Mouse (Mus musculus) brown adipose tissue, adult 24 weeks (tissue): ENCODE results near the gene Srcin1. TPM values are rescaled to one million over a fixed set of nuclear protein-coding genes. Genes with fewer than 3 reads are reported as not detected.

Experiments used
- H3K27ac ChIP-seq: fragments of 200-500 bp; replicated peaks from 2 replicates; pipeline ENCODE4 v1.5.1; 2012; ENCODE audit warnings: low read depth, mild to moderate bottlenecking, low read length
- H3K4me1 ChIP-seq: fragments of 200-500 bp; 2 replicates; pipeline ENCODE4 v1.6.1; 2012; ENCODE audit warnings: low read length, mixed read lengths; ENCODE audit not compliant: control insufficient read depth, insufficient read depth, insufficient read length
- H3K4me3 ChIP-seq: fragments of 200-500 bp; 2 replicates; pipeline ENCODE4 v1.5.1; 2012; ENCODE audit warnings: low read depth, mild to moderate bottlenecking, low read length, moderate library complexity; ENCODE audit not compliant: insufficient read depth
- polyA plus RNA-seq: library from polyadenylated mRNA; stranded (reverse); fragments of >200 nt; gene quantifications from 2 replicates; pipeline ENCODE4 v1.2.4, GENCODE M21; 2012; ENCODE audit not compliant: missing spikeins, insufficient read depth, insufficient read length

The Srcin1 gene
- 0.21 and 0.32 TPM in 2 replicates for polyA plus RNA-seq

- no peaks in the 10 kb centered on the region; the same call in 1 of the 2 replicates for H3K4me1 ChIP-seq
- H3K27ac ChIP-seq: no peak within 1 kb of the TSS
- H3K4me3 ChIP-seq: peak within 1 kb of the TSS; percentile 58
These were observed at the start of gene Srcin1 for GRCm38 (mm10) chr11:97576136-97576906. Gene Srcin1, minus strand, starts transcription at chr11:97576186.

DNA sequence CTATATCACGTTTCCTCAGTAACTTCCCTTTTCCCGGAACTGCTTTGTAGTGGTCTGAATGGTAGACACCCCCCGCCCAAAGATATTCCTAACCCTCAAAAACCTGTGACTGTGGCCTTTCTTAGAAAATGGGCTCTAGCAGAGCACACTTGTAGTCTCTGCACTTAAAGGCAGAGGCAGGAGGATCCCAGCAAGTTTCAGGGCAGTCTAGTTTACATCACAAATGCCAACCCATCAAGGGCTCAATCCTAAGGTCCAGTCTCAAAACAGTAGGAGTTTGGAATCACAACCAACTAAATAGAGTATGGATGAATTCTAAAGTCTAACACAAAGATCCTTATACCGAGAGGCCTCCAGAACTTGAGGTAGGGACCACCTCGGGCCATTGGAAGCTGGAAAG lies 49.6 kb upstream of the Srcin1 start:
- no peak overlapping the region for H3K4me3 ChIP-seq
- no peak overlapping the region for H3K27ac ChIP-seq
- H3K4me1 ChIP-seq: no peaks in the 10 kb centered on the region; the same call in 1 of the 2 replicates

- no peak overlapping the region for H3K4me3 ChIP-seq
- no peak overlapping the region for H3K27ac ChIP-seq
- no peaks in the 10 kb centered on the region for H3K4me1 ChIP-seq
These were observed 47.2 kb upstream of the Srcin1 start for GRCm38 (mm10) chr11:97623166-97623565.

DNA sequence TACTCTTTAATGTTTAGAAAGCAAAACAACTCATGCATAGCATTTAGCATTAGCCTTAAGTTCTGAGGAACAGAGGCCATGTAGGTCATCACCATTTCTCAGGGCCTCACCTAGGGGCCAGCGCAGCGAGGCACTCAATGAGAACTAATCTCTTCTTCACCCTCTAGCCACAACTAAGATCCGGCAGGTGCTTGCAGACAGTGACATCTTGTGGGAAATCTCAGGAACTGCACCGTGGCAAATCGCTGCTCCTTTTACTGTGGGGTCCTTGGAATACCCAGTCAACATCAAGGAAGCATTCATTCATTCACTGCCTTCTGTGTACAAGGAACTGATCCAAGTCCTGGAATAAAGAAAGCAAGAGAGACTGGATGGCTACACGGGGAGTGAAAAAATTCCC lies 46.5 kb upstream of the Srcin1 start:
- no peak overlapping the region for H3K27ac ChIP-seq
- H3K4me3 ChIP-seq: no peak overlapping the region
- H3K4me1 ChIP-seq: no peaks in the 10 kb centered on the region

DNA sequence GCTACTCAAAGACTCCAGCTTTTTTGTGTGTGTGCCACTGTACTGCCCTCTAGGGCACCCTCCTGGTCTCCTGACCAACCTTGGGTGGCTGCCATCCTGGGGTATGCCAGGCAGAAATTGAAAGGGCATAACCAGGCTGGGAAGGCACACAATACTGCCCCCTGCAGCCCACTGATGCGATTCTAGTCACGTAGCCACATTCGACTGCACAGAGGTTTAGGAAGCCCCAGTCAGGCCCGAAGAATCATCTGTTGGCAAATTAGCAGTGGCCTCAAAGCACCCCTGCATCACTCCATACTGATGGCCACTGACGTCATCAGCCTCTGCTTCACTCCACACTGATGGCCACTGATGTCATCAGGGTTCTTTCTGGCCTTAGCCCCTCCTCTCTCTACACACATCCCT lies 43.4 kb upstream of the Srcin1 start:
- no peak overlapping the region for H3K4me3 ChIP-seq

DNA sequence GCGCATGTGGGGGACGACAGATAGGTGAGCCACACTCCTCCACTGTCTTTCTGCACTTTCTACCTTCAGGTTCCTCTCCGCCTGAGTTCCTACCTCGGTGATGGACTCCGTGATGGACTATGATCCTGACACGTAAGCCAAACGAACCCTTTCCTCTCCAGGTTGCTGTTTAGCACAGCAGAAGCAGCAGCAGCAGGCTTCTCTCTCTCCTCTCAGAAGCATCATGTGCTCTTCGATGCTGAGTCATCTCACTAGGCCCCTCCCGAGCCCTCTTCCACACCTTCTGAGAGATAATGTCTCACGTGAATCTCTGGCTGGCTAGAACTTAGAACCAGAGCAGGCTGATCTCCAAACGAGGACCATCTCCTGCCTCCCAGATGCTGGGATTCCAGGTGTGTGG lies 42.4 kb upstream of the Srcin1 start:
- H3K4me1 ChIP-seq: no peaks in the 10 kb centered on the region
- H3K4me3 ChIP-seq: no peak overlapping the region
- H3K27ac ChIP-seq: no peak overlapping the region

More for the DNA sequence above, 43.4 kb upstream of the Srcin1 start:
- Histone ChIP-seq H3K4me1 (no peaks in the 10 kb centered on the region), H3K27ac (no peak overlapping the region)

- Histone ChIP-seq H3K27ac (no peak overlapping the region), H3K4me1 (no peaks in the 10 kb centered on the region), H3K4me3 (no peak overlapping the region)
These were observed 39.3 kb upstream of the Srcin1 start for GRCm38 (mm10) chr11:97615276-97615675.

- H3K27ac ChIP-seq: no peak overlapping the region
- H3K4me3 ChIP-seq: no peak overlapping the region
- H3K4me1 ChIP-seq: no peaks in the 10 kb centered on the region
These were observed 35.1 kb upstream of the Srcin1 start for GRCm38 (mm10) chr11:97611076-97611475.

- Histone ChIP-seq H3K27ac (no peak overlapping the region), H3K4me1 (no peaks in the 10 kb centered on the region), H3K4me3 (no peak overlapping the region)
These were observed 33.8 kb upstream of the Srcin1 start for GRCm38 (mm10) chr11:97609743-97610142.

GRCm38 (mm10) chr11:97608933-97609332 lies 32.9 kb upstream of the Srcin1 start:
- no peak overlapping the region for H3K4me3 ChIP-seq
- H3K27ac ChIP-seq: no peak overlapping the region
- H3K4me1 ChIP-seq: no peaks in the 10 kb centered on the region

DNA sequence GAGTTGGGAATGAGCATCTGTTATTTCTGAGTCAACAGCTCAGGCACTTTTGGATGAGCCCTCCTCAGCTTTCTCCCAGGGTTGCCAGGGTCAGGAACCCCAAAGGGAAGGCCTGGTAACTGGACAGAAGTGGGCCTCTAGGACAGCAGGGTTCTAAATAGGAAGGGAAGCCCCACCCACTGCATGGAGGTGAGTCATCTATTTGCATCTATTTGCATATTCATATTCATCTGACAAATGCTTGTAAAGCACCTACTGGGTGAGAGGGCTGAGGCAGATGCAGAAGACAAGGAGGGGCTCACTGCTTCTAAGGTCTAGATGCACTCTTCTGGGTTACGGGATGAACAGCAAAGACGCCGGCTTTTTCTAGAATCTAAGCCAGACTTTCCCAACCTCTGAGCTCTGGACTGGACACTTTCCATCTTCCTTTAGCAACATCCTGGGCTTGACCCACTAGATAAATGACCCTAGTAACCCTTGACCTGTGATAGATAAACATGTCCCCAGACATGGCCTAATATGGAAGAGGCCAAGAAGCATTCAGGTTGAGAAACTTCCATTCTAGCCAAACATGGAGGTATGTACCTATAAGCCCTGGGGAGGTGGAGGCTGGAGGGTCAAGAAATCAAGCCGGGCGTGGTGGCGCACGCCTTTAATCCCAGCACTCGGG lies 31.2 kb upstream of the Srcin1 start:
- no peaks in the 10 kb centered on the region for H3K4me1 ChIP-seq
- no peak overlapping the region for H3K27ac ChIP-seq
- H3K4me3 ChIP-seq: no peak overlapping the region

GRCm38 (mm10) chr11:97603891-97604290 lies 27.9 kb upstream of the Srcin1 start:
- no peak overlapping the region for H3K4me3 ChIP-seq
- H3K4me1 ChIP-seq: no peaks in the 10 kb centered on the region
- H3K27ac ChIP-seq: no peak overlapping the region

GRCm38 (mm10) chr11:97602223-97602622 lies 26.2 kb upstream of the Srcin1 start:
- Histone ChIP-seq H3K4me1 (no peaks in the 10 kb centered on the region), H3K27ac (no peak overlapping the region), H3K4me3 (no peak overlapping the region)

DNA sequence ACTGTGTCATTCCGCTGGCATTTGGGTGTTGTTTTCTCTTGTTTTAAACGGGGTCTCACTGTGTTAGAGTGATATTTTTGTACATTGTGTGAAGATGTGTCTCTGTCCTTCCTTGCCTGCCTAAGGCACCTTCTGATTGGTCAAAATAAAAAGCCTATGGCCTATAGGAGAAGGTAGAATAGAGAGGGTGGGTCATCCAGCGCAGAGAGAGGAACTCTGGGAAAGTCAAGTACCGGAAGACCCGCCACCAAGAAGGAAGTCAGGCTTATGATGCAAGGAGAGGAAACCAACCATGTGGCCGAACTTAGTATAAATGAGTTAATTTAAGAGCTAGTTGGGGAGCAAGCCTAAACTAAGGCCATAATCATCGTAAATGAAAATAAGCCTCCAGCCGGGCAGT lies 23.1 kb upstream of the Srcin1 start:
- Histone ChIP-seq H3K4me3 (no peak overlapping the region), H3K4me1 (no peaks in the 10 kb centered on the region), H3K27ac (no peak overlapping the region)

GRCm38 (mm10) chr11:97597945-97598691 lies 22.1 kb upstream of the Srcin1 start:
- H3K4me3 ChIP-seq: no peak overlapping the region
- no peak overlapping the region for H3K27ac ChIP-seq
- H3K4me1 ChIP-seq: no peaks in the 10 kb centered on the region
